Mouse (Mus musculus): ENCODE results near the gene Fpgs.

DNA sequence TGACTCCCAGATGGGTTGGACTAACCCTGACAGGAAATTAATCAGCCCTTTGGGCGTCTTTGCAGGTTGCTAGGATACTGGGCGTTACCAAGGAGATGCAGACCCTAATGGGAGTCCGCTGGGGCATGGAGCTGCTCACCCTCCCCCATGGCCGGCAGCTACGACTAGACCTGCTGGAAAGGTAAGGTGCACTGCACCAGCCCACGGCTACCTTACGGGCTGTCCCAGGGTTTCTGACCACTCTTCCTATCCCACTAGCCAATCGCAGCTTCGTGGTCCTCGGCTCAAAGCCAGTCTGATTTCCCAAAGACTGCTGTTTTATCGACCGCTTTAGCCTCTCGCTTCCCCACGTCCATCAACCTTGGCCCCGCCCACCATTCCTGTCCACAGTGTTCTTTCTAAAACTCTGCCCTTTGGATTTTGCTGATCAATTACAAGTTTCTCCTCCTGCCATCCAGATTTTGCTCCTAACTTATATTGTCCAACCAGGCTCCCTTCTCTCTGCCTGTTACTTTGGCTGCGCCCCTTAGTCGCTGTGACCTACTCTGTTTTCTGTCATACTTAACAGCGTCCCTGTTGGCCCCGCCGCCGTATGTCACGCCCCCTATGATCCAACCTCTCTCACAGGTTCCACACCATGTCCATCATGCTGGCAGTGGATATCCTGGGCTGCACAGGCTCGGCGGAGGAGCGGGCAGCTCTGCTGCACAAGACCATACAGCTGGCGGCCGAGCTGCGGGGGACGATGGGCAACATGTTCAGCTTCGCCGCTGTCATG lies 47.1 kb upstream of the Fpgs start:
- no peak for TF ChIP-seq EP300 (IDR thresholded peaks at IDR 0.05; ENCODE audit: low read depth in 1 of 2, low read length in 2 of 2)
- TF ChIP-seq GATA1 (IDR thresholded peaks at IDR 0.05; ENCODE audit: low read depth, low read length) = no peak
- no peak for TF ChIP-seq CTCF (IDR thresholded peaks at IDR 0.05 in 2 of 3, conservative IDR thresholded peaks at IDR 0.05 in 1 of 3; ENCODE audit: control insufficient read depth in 1 of 3, insufficient read depth in 1 of 3, low read depth in 2 of 3, low read length in 3 of 3, poor library complexity in 1 of 3, severe bottlenecking in 1 of 3)
- no peak for TF ChIP-seq TBP (IDR thresholded peaks at IDR 0.05; ENCODE audit: low read depth, low read length)
- no peak for TF ChIP-seq MAX (IDR thresholded peaks at IDR 0.05; ENCODE audit: low read length)
- TF ChIP-seq MAFK (IDR thresholded peaks at IDR 0.05; ENCODE audit: borderline replicate concordance, low read depth, low read length) = no peak
- TF ChIP-seq POLR2A (IDR thresholded peaks at IDR 0.05; ENCODE audit: control insufficient read depth in 1 of 2, insufficient read depth in 1 of 2, low read depth in 1 of 2, low read length in 2 of 2, poor library complexity in 1 of 2) = no peak
- TF ChIP-seq MXI1 (IDR thresholded peaks at IDR 0.05; ENCODE audit: low read depth, low read length) = no peak

All from MEL (cell line).